Mouse (Mus musculus): Measurements from ENCODE around the gene Socs2.

GRCm38 (mm10) chr10:95408487-95408886 lies 8.5 kb downstream of the Socs2 start:
- TF ChIP-seq CTCF (IDR thresholded peaks at IDR 0.05; ENCODE audit: low read depth, low read length): no peak
- no peak for TF ChIP-seq GATA1 (IDR thresholded peaks at IDR 0.05; ENCODE audit: borderline replicate concordance, low read length)
- no peak for TF ChIP-seq GATA2 (IDR thresholded peaks at IDR 0.05; ENCODE audit: borderline replicate concordance, low read depth, low read length)
- TF ChIP-seq POLR2AphosphoS5 (IDR thresholded peaks at IDR 0.05; ENCODE audit: insufficient replicate concordance, low read depth, low read length): no peak
- TF ChIP-seq TAL1 (conservative IDR thresholded peaks at IDR 0.05; ENCODE audit: low read depth, low read length): no peak

Measured in G1E (cell line).